Mouse (Mus musculus) kidney, adult 9 months (tissue): ENCODE results near the gene Rab25.

Source experiments
- DNase-seq: peaks from one replicate; pipeline ENCODE4 v3.0.0; 2022

Gene Rab25

GRCm38 (mm10) chr3:88501366-88502030 lies 46.6 kb downstream of the Rab25 start:
- DNase-seq: no peak

GRCm38 (mm10) chr3:88500655-88501365 lies 47.3 kb downstream of the Rab25 start:
- DNase-seq: peak; percentile 86

GRCm38 (mm10) chr3:88500087-88500486 lies 48.0 kb downstream of the Rab25 start:
- DNase-seq: no peak

GRCm38 (mm10) chr3:88499580-88499979 lies 48.5 kb downstream of the Rab25 start:
- DNase-seq: no peak

GRCm38 (mm10) chr3:88495741-88496415 lies 52.2 kb downstream of the Rab25 start:
- DNase-seq: peak; percentile 62

- DNase-seq: peak; percentile 51
Measured at GRCm38 (mm10) chr3:88494836-88495628, 53.1 kb downstream of the Rab25 start.

- DNase-seq: no peak
Measured at GRCm38 (mm10) chr3:88493706-88494582, 54.2 kb downstream of the Rab25 start.
